ENCODE assay signal across 9 mouse cellular contexts in genomic region chr6:22025584-22026357, GRCm38 (mm10). TPM values are rescaled to one million over a fixed set of nuclear protein-coding genes. Genes with fewer than 3 reads are reported as not detected.
DNase-seq lines count a peak whose midpoint lies in the region; ATAC-seq lines count a peak whose summit lies in the region.
"Had no signal": no experiment of that assay in that cellular context is flagged by ENCODE, and none has a peak within 500 bp of the region (broad histone marks: within the 10 kb centered on the region; RNA-seq: fewer than 3 reads in every experiment).

No protein-coding gene starts in this region.

- H3K9me3 ChIP-seq in kidney, embryonic 15.5 days (replicated peaks), result no peaks in the 10 kb centered on the region
- H3K9me3 ChIP-seq in forebrain, embryonic 11.5 days (ENCODE audit: control insufficient read depth, low read length), result no peaks in the 10 kb centered on the region
- H3K9me3 ChIP-seq in limb, embryonic 11.5 days (ENCODE audit: control insufficient read depth, low read length), result no peaks in the 10 kb centered on the region
- H3K9me3 ChIP-seq in neural tube, embryonic 14.5 days (ENCODE audit: control insufficient read depth, low read length), result no peaks in the 10 kb centered on the region

- H3K4me2 ChIP-seq in kidney, embryonic 15.5 days, result peak overlapping the region; percentile 56
- H3K4me2 ChIP-seq in forebrain, embryonic 11.5 days (ENCODE audit: low read depth, low read length, severe bottlenecking), result peak overlapping the region; percentile 46
- H3K4me2 ChIP-seq in limb, embryonic 11.5 days (ENCODE audit: low read depth, severe bottlenecking), result peak overlapping the region; percentile 36
- H3K4me2 ChIP-seq in neural tube, embryonic 14.5 days (ENCODE audit: low read depth, low read length), result peak overlapping the region; percentile 46

- H3K36me3 ChIP-seq in kidney, embryonic 15.5 days, result peaks cover 4% of the 10 kb centered on the region; the same call in 1 of the 2 replicates
- H3K36me3 ChIP-seq in forebrain, embryonic 11.5 days (ENCODE audit: control insufficient read depth, insufficient read depth, low read length), result no peaks in the 10 kb centered on the region
- H3K36me3 ChIP-seq in limb, embryonic 11.5 days (ENCODE audit: control insufficient read depth, insufficient read depth, low read length), result no peaks in the 10 kb centered on the region
- no peaks in the 10 kb centered on the region for H3K36me3 ChIP-seq in neural tube, embryonic 14.5 days (ENCODE audit: control insufficient read depth, insufficient read depth, low read length)

- peak overlapping the region; percentile 84 for H3K27ac ChIP-seq in kidney, embryonic 15.5 days
- no peak overlapping the region for H3K27ac ChIP-seq in forebrain, embryonic 11.5 days (ENCODE audit: low read depth, low read length)
- peak overlapping the region; percentile 89 for H3K27ac ChIP-seq in limb, embryonic 11.5 days (replicated peaks; ENCODE audit: low read depth, low read length)
- H3K27ac ChIP-seq in neural tube, embryonic 14.5 days (ENCODE audit: low read depth, low read length), result no peak overlapping the region

- H3K4me3 ChIP-seq in kidney, embryonic 15.5 days (replicated peaks), result peak overlapping the region; percentile 26
- peak overlapping the region; percentile 8; the same call in 1 of the 2 replicates for H3K4me3 ChIP-seq in forebrain, embryonic 11.5 days (ENCODE audit: low read depth, low read length)
- no peak overlapping the region for H3K4me3 ChIP-seq in limb, embryonic 11.5 days (ENCODE audit: low read depth, low read length)
- H3K4me3 ChIP-seq in neural tube, embryonic 14.5 days (ENCODE audit: low read depth, low read length), result no peak overlapping the region

- H3K27me3 ChIP-seq in kidney, embryonic 15.5 days, result no peaks in the 10 kb centered on the region
- no peaks in the 10 kb centered on the region for H3K27me3 ChIP-seq in forebrain, embryonic 11.5 days (ENCODE audit: control insufficient read depth, insufficient read depth, low read length)
- H3K27me3 ChIP-seq in limb, embryonic 11.5 days (ENCODE audit: control insufficient read depth, insufficient read depth, low read length), result no peaks in the 10 kb centered on the region
- no peaks in the 10 kb centered on the region for H3K27me3 ChIP-seq in neural tube, embryonic 14.5 days (ENCODE audit: control insufficient read depth, insufficient read depth, low read length)

- WGBS in kidney, embryonic 15.5 days, result 5% methylated on average over 17 of the region's 17 CpGs
- 13% methylated on average over 16 of the region's 17 CpGs for WGBS in forebrain, embryonic 11.5 days
- 2% methylated on average over 17 of the region's 17 CpGs for WGBS in limb, embryonic 11.5 days
- WGBS in neural tube, embryonic 14.5 days, result 7% methylated on average over 17 of the region's 17 CpGs

- no peak for DNase-seq in kidney, adult 11 months
- DNase-seq in forebrain, embryonic 11.5 days (ENCODE audit: low spot score), result peak; percentile 60
- peak; percentile 73 for DNase-seq in limb, embryonic 11.5 days (ENCODE audit: low spot score)
- DNase-seq in right cerebral cortex, adult 2 months (ENCODE audit: low spot score in 2 of 2), result no peak
- DNase-seq in left cerebral cortex, adult 18-20 months (ENCODE audit: low spot score in 2 of 2), result no peak
- no peak for DNase-seq in ovary, postnatal 36 days (ENCODE audit: low spot score)

- peaks cover 16% of the 10 kb centered on the region for H3K4me1 ChIP-seq in kidney, embryonic 15.5 days
- H3K4me1 ChIP-seq in forebrain, embryonic 11.5 days (replicated peaks; ENCODE audit: control insufficient read depth, insufficient read depth, low read length), result no peaks in the 10 kb centered on the region
- H3K4me1 ChIP-seq in limb, embryonic 11.5 days (ENCODE audit: control insufficient read depth, insufficient read depth, low read length), result peaks cover 14% of the 10 kb centered on the region
- H3K4me1 ChIP-seq in neural tube, embryonic 14.5 days (ENCODE audit: control insufficient read depth, insufficient read depth, low read length), result no peaks in the 10 kb centered on the region

- no peak overlapping the region for H3K9ac ChIP-seq in kidney, embryonic 15.5 days
- no peak overlapping the region for H3K9ac ChIP-seq in forebrain, embryonic 11.5 days (ENCODE audit: low read length)
- no peak overlapping the region; the same call in 1 of the 2 replicates for H3K9ac ChIP-seq in limb, embryonic 11.5 days (ENCODE audit: low read length)
- no peak overlapping the region for H3K9ac ChIP-seq in neural tube, embryonic 14.5 days (replicated peaks; ENCODE audit: low read depth, low read length)

- peak; percentile 69 for ATAC-seq in kidney, embryonic 15.5 days (replicated peaks; ENCODE audit: low FRiP score)
- peak; percentile 66 for ATAC-seq in forebrain, embryonic 11.5 days (replicated peaks; ENCODE audit: low FRiP score)
- peak; percentile 90 for ATAC-seq in limb, embryonic 11.5 days (ENCODE audit: insufficient number of reproducible peaks, low FRiP score, low TSS enrichment, low read depth)
- ATAC-seq in neural tube, embryonic 14.5 days (ENCODE audit: low read depth), result peak; percentile 52; the same call in 1 of the 2 replicates

RNA-seq across cellular contexts. Expression of gene Cped1, which starts 40.1 kb away (rescaled TPM):
- 41.8 and 43.9 TPM in 2 replicates for polyA plus RNA-seq in kidney, embryonic 15.5 days (2015; fragmentation: Nextera tagmentation; extraction: Ambion mirVana)
- 15.3 and 17.2 TPM in 2 replicates for polyA plus RNA-seq in forebrain, embryonic 11.5 days (2014; fragmentation: Nextera tagmentation; extraction: Ambion mirVana)
- 74.8 and 75.0 TPM in 2 replicates for polyA plus RNA-seq in limb, embryonic 11.5 days (2014; fragmentation: Nextera tagmentation; extraction: Ambion mirVana)
- 0.60 and 4.0 TPM in 2 replicates for polyA plus RNA-seq in neural tube, embryonic 14.5 days (2014; fragmentation: Nextera tagmentation; extraction: Ambion mirVana)
- total RNA-seq in left cerebral cortex, adult 18-20 months (2021), result 1 to 10 TPM; 3.7 to 5.9 TPM
- total RNA-seq: MEL had no signal

Comparison
In these comparisons a context has a peak if more than half of its experiments do, and no peak if none do; other contexts are left out.
1. H3K27ac ChIP-seq: peak in kidney, embryonic 15.5 days (single experiment) and limb, embryonic 11.5 days (single experiment); none in forebrain, embryonic 11.5 days (single experiment) and neural tube, embryonic 14.5 days (single experiment).
2. H3K4me3 ChIP-seq: peak in kidney, embryonic 15.5 days (single experiment) and forebrain, embryonic 11.5 days (single experiment); none in limb, embryonic 11.5 days (single experiment) and neural tube, embryonic 14.5 days (single experiment).
3. DNase-seq: peak in forebrain, embryonic 11.5 days (single experiment) and limb, embryonic 11.5 days (single experiment); none in kidney, adult 11 months (single experiment), right cerebral cortex, adult 2 months (0 of 2), left cerebral cortex, adult 18-20 months (0 of 2) and ovary, postnatal 36 days (single experiment).
4. Peak in every context shown above with its lines, with median percentiles within 50 percentile points of each other: ATAC-seq and H3K4me2 ChIP-seq.